Comparison of ENCODE assay signal across 26 mouse cellular contexts in genomic region chr8:80810442-80810841, GRCm38 (mm10).
A peak's percentile ranks its signal among the peaks of the same experiment; 100 is the strongest.
DNase-seq lines count a peak whose midpoint lies in the region; ATAC-seq and TF ChIP-seq lines count a peak whose summit lies in the region.
"Had no signal": no experiment of that assay in that cellular context is flagged by ENCODE, and none has a peak within 500 bp of the region (broad histone marks: within the 10 kb centered on the region; RNA-seq: fewer than 3 reads in every experiment).

No protein-coding gene starts in this region.

- H3K4me2 ChIP-seq in heart, embryonic 13.5 days, result no peak overlapping the region; the same call in 1 of the 2 replicates
- H3K4me2 ChIP-seq in heart, embryonic 16.5 days (ENCODE audit: low read depth, low read length), result no peak overlapping the region
- H3K4me2 ChIP-seq: forebrain, embryonic 12.5 days; hindbrain, embryonic 14.5 days; liver, embryonic 13.5 days; midbrain, embryonic 12.5 days; neural tube, embryonic 12.5 days had no signal

- WGBS in heart, embryonic 13.5 days, result 89% methylated on average over 5 of the region's 5 CpGs
- 86% methylated on average over 5 of the region's 5 CpGs for WGBS in heart, embryonic 16.5 days

- no peak for TF ChIP-seq CTCF in layer of hippocampus, adult 2 months (conservative IDR thresholded peaks at IDR 0.05)

- peak overlapping the region; percentile 97 for H3K27ac ChIP-seq in heart, embryonic 13.5 days (replicated peaks)
- H3K27ac ChIP-seq in layer of hippocampus, adult 2 months, result peak overlapping the region; percentile 80; the same call in 1 of the 2 replicates
- H3K27ac ChIP-seq in heart, embryonic 16.5 days (ENCODE audit: low read length), result peak overlapping the region; percentile 94
- H3K27ac ChIP-seq: forebrain, embryonic 12.5 days; hindbrain, embryonic 14.5 days; midbrain, embryonic 12.5 days; neural tube, embryonic 12.5 days had no signal

- no peaks in the 10 kb centered on the region for H3K9me3 ChIP-seq in heart, embryonic 13.5 days
- H3K9me3 ChIP-seq in heart, embryonic 16.5 days (replicated peaks; ENCODE audit: control insufficient read depth, low read length), result no peaks in the 10 kb centered on the region
- H3K9me3 ChIP-seq: forebrain, embryonic 12.5 days; liver, embryonic 13.5 days; megakaryocyte, embryonic 14.5 days; midbrain, embryonic 12.5 days; neural tube, embryonic 12.5 days had no signal

- H3K27me3 ChIP-seq in heart, embryonic 13.5 days (replicated peaks), result no peaks in the 10 kb centered on the region
- H3K27me3 ChIP-seq in heart, embryonic 16.5 days (ENCODE audit: control insufficient read depth, insufficient read depth, low read length), result no peaks in the 10 kb centered on the region
- H3K27me3 ChIP-seq: forebrain, embryonic 12.5 days; liver, embryonic 13.5 days; midbrain, embryonic 12.5 days; neural tube, embryonic 12.5 days had no signal

- DNase-seq in heart, adult 11 months, result peak; percentile 85
- DNase-seq in heart, postnatal 4 days, result no peak
- no peak for DNase-seq in heart, postnatal 25 days (ENCODE audit: low spot score)
- no peak for DNase-seq in layer of hippocampus, adult 2 months (ENCODE audit: low spot score in 2 of 2)
- no peak for DNase-seq in layer of hippocampus, postnatal 10 days (ENCODE audit: low spot score in 2 of 2)
- DNase-seq: adrenal gland, postnatal 25 days; cerebellum, adult 18-20 months; cerebellum, postnatal 10 days; gastrocnemius, postnatal 36 days; kidney, adult 9 months; liver, embryonic 13.5 days; lung, adult 18-20 months; lung, postnatal 4 days; right cerebral cortex, postnatal 4 days; thymus, postnatal 4 days had no signal

- no peak overlapping the region for H3K4me3 ChIP-seq in heart, embryonic 13.5 days
- no peak overlapping the region for H3K4me3 ChIP-seq in layer of hippocampus, adult 2 months
- no peak overlapping the region for H3K4me3 ChIP-seq in heart, embryonic 16.5 days (ENCODE audit: low read length)
- H3K4me3 ChIP-seq: erythroblast, embryonic 14.5 days; forebrain, embryonic 12.5 days; liver, embryonic 13.5 days; megakaryocyte, embryonic 14.5 days; midbrain, embryonic 12.5 days; myocyte; neural tube, embryonic 12.5 days had no signal

- H3K36me3 ChIP-seq in heart, embryonic 13.5 days, result peaks cover 3% of the 10 kb centered on the region; the same call in 1 of the 2 replicates
- peaks cover 5% of the 10 kb centered on the region for H3K36me3 ChIP-seq in heart, embryonic 16.5 days (ENCODE audit: control insufficient read depth, insufficient read depth)
- H3K36me3 ChIP-seq: forebrain, embryonic 12.5 days; midbrain, embryonic 12.5 days; neural tube, embryonic 12.5 days had no signal

- no peak overlapping the region for H3K9ac ChIP-seq in heart, embryonic 13.5 days
- no peak overlapping the region for H3K9ac ChIP-seq in heart, embryonic 16.5 days (ENCODE audit: low read length)
- H3K9ac ChIP-seq: forebrain, embryonic 12.5 days; hindbrain, embryonic 14.5 days; liver, embryonic 13.5 days; midbrain, embryonic 12.5 days; neural tube, embryonic 12.5 days had no signal

- ATAC-seq in heart, embryonic 13.5 days (ENCODE audit: extremely low read depth, insufficient number of reproducible peaks, low FRiP score, low TSS enrichment), result no peak
- ATAC-seq in heart, embryonic 16.5 days (replicated peaks; ENCODE audit: extremely low read depth, insufficient read depth, low FRiP score), result no peak
- ATAC-seq in erythroid progenitor cell, adult 5-6 weeks (replicated peaks; ENCODE audit: low FRiP score, poor library complexity, severe bottlenecking), result no peak
- ATAC-seq: lung, postnatal 0 days had no signal

- intact Hi-C loops in heart, postnatal 25 days (cut with DNase I), result loop anchor here (5.0 kb wide), 1 partner anchor 38 kb away; no protein-coding TSS in a partner anchor

- H3K4me1 ChIP-seq in heart, embryonic 13.5 days, result peaks cover 90% of the 10 kb centered on the region
- H3K4me1 ChIP-seq in heart, embryonic 16.5 days (ENCODE audit: control insufficient read depth, insufficient read depth, low read length), result peaks cover 71% of the 10 kb centered on the region
